Mouse (Mus musculus) lung, postnatal 0 days (tissue): ENCODE results near the gene Adamts13. TPM values are rescaled to one million over a fixed set of nuclear protein-coding genes. Genes with fewer than 3 reads are reported as not detected.

Source experiments
- ATAC-seq: fragments of 200-750 bp; cut with Nextera tagmentation; 2 replicates; pipeline ENCODE4 v1.8.0; 2017; ENCODE audit warnings: moderate library complexity
- DNase-seq: peaks from one replicate; pipeline ENCODE4 v3.0.0-alpha.2; 2016; ENCODE audit warnings: low spot score
- H3K27ac ChIP-seq: fragments of 300-500 bp; sonication (generic); 2 replicates; pipeline ENCODE4 v1.5.1; 2014; ENCODE audit warnings: antibody characterized with exemption, mild to moderate bottlenecking, low read length, mixed read lengths
- H3K27me3 ChIP-seq: fragments of 300-500 bp; sonication (generic); replicated peaks from 2 replicates; pipeline ENCODE4 v1.6.1; 2014; ENCODE audit warnings: low read length, mixed read lengths; ENCODE audit not compliant: insufficient read depth
- H3K36me3 ChIP-seq: fragments of 300-500 bp; sonication (generic); 2 replicates; pipeline ENCODE4 v1.6.1; 2014; ENCODE audit warnings: low read length, mixed read lengths; ENCODE audit not compliant: insufficient read depth
- H3K4me1 ChIP-seq: fragments of 300-500 bp; sonication (generic); 2 replicates; pipeline ENCODE4 v1.6.1; 2014; ENCODE audit warnings: antibody characterized with exemption, low read depth, low read length, mixed read lengths; ENCODE audit not compliant: insufficient read depth
- H3K4me2 ChIP-seq: fragments of 300-500 bp; sonication (generic); replicated peaks from 2 replicates; pipeline ENCODE4 v1.6.1; 2014; ENCODE audit warnings: low read depth, mild to moderate bottlenecking, low read length, moderate library complexity, mixed read lengths
- H3K4me3 ChIP-seq: fragments of 300-500 bp; sonication (generic); 2 replicates; pipeline ENCODE4 v1.5.1; 2014; ENCODE audit warnings: low read depth, low read length
- H3K9ac ChIP-seq: fragments of 300-500 bp; sonication (generic); replicated peaks from 2 replicates; pipeline ENCODE4 v1.6.1; 2014; ENCODE audit warnings: low read depth, mild to moderate bottlenecking
- H3K9me3 ChIP-seq: fragments of 300-500 bp; sonication (generic); 2 replicates; pipeline ENCODE4 v1.6.1; 2016; ENCODE audit warnings: low read length, mixed read lengths
- CTCF ChIP-seq: IDR thresholded peaks from 2 replicates; pipeline ENCODE4 v1.5.1; 2016; ENCODE audit warnings: antibody characterized with exemption, mild to moderate bottlenecking
- EP300 ChIP-seq: IDR thresholded peaks from 2 replicates; pipeline ENCODE4 v1.6.1; 2016; ENCODE audit warnings: antibody characterized with exemption, mild to moderate bottlenecking, control low read depth
- WGBS: fragments of 180-500 bp; shearing (Covaris S2); extraction: QIAGEN DNeasy Blood & Tissue Kit; methylation state at CpG from one replicate; pipeline ENCODE4 v1.1.7; 2014; 5-methylcytosine and 5-hydroxymethylcytosine counted together
- polyA plus RNA-seq: library from polyadenylated mRNA; unstranded; fragments of >200 nt; fragmentation: Nextera tagmentation; extraction: Ambion mirVana; gene quantifications from 2 replicates; pipeline ENCODE4 v1.2.1, GENCODE M21; 2015

The Adamts13 gene
- polyA plus RNA-seq, 1 experiment from 2014 or later, result 0.26 TPM

- H3K27me3 ChIP-seq, result no peaks in the 10 kb centered on the region
- H3K9me3 ChIP-seq, result no peaks in the 10 kb centered on the region
- H3K27ac ChIP-seq, result no peak overlapping the region
- H3K4me3 ChIP-seq, result no peak overlapping the region
- WGBS, result 67% methylated on average over 1 of the region's 1 CpGs
- peaks cover 13% of the 10 kb centered on the region for H3K36me3 ChIP-seq
- no peak overlapping the region for H3K4me2 ChIP-seq
- no peak for ATAC-seq
- H3K9ac ChIP-seq, result no peak overlapping the region
- no peak for DNase-seq
- no peaks in the 10 kb centered on the region for H3K4me1 ChIP-seq
- TF ChIP-seq CTCF (no peak), EP300 (no peak)
Observed at GRCm38 (mm10) chr2:27021103-27021502, 47.9 kb downstream of the Adamts13 start.

- Histone ChIP-seq H3K9ac (no peak overlapping the region), H3K9me3 (no peaks in the 10 kb centered on the region), H3K4me3 (no peak overlapping the region), H3K27ac (no peak overlapping the region), H3K4me2 (no peak overlapping the region), H3K27me3 (no peaks in the 10 kb centered on the region), H3K36me3 (peaks cover 3% of the 10 kb centered on the region; the same call in 1 of the 2 replicates), H3K4me1 (no peaks in the 10 kb centered on the region)
- ATAC-seq (no peak), DNase-seq (no peak)
- 72% methylated on average over 6 of the region's 6 CpGs for WGBS
- no peak for TF ChIP-seq EP300
- no peak for TF ChIP-seq CTCF
Observed at GRCm38 (mm10) chr2:27022612-27023011, 49.4 kb downstream of the Adamts13 start.

- Histone ChIP-seq H3K4me2 (no peak overlapping the region), H3K9ac (no peak overlapping the region), H3K9me3 (no peaks in the 10 kb centered on the region), H3K4me1 (no peaks in the 10 kb centered on the region), H3K27ac (no peak overlapping the region), H3K27me3 (no peaks in the 10 kb centered on the region), H3K36me3 (peaks cover under 1% of the 10 kb centered on the region; the same call in 1 of the 2 replicates), H3K4me3 (no peak overlapping the region)
- DNase-seq (no peak), ATAC-seq (no peak)
- TF ChIP-seq CTCF (no peak), EP300 (no peak)
- WGBS, result 65% methylated on average over 14 of the region's 14 CpGs
Observed at GRCm38 (mm10) chr2:27024136-27024535, 50.9 kb downstream of the Adamts13 start.

- WGBS, result 73% methylated on average over 3 of the region's 3 CpGs
- Histone ChIP-seq H3K4me1 (no peaks in the 10 kb centered on the region), H3K4me3 (no peak overlapping the region), H3K4me2 (no peak overlapping the region), H3K27ac (no peak overlapping the region), H3K36me3 (no peaks in the 10 kb centered on the region), H3K9ac (no peak overlapping the region), H3K27me3 (no peaks in the 10 kb centered on the region), H3K9me3 (no peaks in the 10 kb centered on the region)
- DNase-seq (no peak), ATAC-seq (no peak)
- TF ChIP-seq CTCF (no peak), EP300 (no peak)
Observed at GRCm38 (mm10) chr2:27025545-27025944, 52.3 kb downstream of the Adamts13 start.

- no peaks in the 10 kb centered on the region for H3K27me3 ChIP-seq
- TF ChIP-seq EP300 (no peak), CTCF (no peak)
- WGBS, result 94% methylated on average over 3 of the region's 3 CpGs
- H3K9me3 ChIP-seq, result no peaks in the 10 kb centered on the region
- H3K4me1 ChIP-seq, result no peaks in the 10 kb centered on the region
- H3K4me2 ChIP-seq, result no peak overlapping the region
- no peak overlapping the region for H3K27ac ChIP-seq
- H3K36me3 ChIP-seq, result no peaks in the 10 kb centered on the region
- H3K4me3 ChIP-seq, result no peak overlapping the region
- DNase-seq (no peak), ATAC-seq (no peak)
- H3K9ac ChIP-seq, result no peak overlapping the region
Observed at GRCm38 (mm10) chr2:27026332-27026731, 53.1 kb downstream of the Adamts13 start.

GRCm38 (mm10) chr2:27026857-27027617 lies 53.8 kb downstream of the Adamts13 start:
- H3K36me3 ChIP-seq, result no peaks in the 10 kb centered on the region
- no peak overlapping the region for H3K27ac ChIP-seq
- no peak overlapping the region for H3K4me2 ChIP-seq
- ATAC-seq (no peak), DNase-seq (no peak)
- no peak overlapping the region for H3K9ac ChIP-seq
- TF ChIP-seq CTCF (no peak), EP300 (no peak)
- H3K27me3 ChIP-seq, result no peaks in the 10 kb centered on the region
- H3K4me1 ChIP-seq, result no peaks in the 10 kb centered on the region
- 61% methylated on average over 10 of the region's 10 CpGs for WGBS
- no peak overlapping the region for H3K4me3 ChIP-seq
- H3K9me3 ChIP-seq, result no peaks in the 10 kb centered on the region
